Comparison of ENCODE assay signal across 12 mouse cellular contexts in the genomic region with DNA sequence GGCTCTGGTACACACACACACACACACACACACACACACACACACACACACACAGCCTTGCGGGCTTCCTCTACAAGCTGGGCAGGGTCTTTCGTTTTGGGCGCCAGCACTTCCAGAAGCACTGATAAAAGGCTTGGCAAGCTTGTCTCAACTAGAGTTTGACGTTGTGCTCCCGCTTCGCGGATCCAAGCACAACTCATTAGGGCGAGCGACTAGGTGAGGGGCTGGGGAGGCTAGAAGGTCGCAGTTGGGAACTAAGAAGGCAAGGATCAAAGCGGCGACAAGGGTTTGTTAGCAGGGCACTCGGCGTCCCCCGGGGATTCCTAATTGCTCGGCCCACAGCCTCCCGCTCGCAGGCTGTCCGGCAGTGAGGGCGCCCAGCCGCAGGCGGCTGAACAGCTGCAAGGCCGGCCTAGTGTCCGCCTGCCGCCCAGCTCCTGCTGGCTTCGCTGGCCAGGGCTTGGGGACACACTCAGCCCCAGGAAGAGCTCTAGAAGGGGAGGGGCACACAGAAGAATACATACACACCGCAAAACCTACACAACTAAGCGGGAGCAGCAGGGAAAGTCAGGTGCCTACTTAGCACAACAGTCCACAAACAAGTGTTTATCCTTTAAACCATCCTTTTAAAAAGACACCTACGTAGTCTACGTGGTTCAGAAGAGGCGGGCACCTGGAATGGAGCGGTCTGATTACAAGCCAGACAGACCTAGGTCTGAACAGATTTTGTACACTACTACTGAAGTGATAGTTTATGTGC. TPM values are rescaled to one million over a fixed set of nuclear protein-coding genes. Genes with fewer than 3 reads are reported as not detected.
DNase-seq lines count a peak whose midpoint lies in the region; ATAC-seq lines count a peak whose summit lies in the region.
"Had no signal": no experiment of that assay in that cellular context is flagged by ENCODE, and none has a peak within 500 bp of the region (broad histone marks: within the 10 kb centered on the region; RNA-seq: fewer than 3 reads in every experiment).

No protein-coding gene starts in this region.

- H3K36me3 ChIP-seq in heart, embryonic 15.5 days: no peaks in the 10 kb centered on the region
- no peaks in the 10 kb centered on the region for H3K36me3 ChIP-seq in hindbrain, embryonic 10.5 days
- no peaks in the 10 kb centered on the region for H3K36me3 ChIP-seq in liver, embryonic 12.5 days

- ATAC-seq in heart, embryonic 15.5 days (replicated peaks; ENCODE audit: insufficient number of reproducible peaks, insufficient read depth, low FRiP score, low read depth): no peak
- no peak for ATAC-seq in liver, embryonic 12.5 days

- no peaks in the 10 kb centered on the region for H3K9me3 ChIP-seq in heart, embryonic 15.5 days (replicated peaks)
- H3K9me3 ChIP-seq in hindbrain, embryonic 10.5 days: no peaks in the 10 kb centered on the region
- no peaks in the 10 kb centered on the region for H3K9me3 ChIP-seq in liver, embryonic 12.5 days (replicated peaks)

- H3K27me3 ChIP-seq in heart, embryonic 15.5 days: peaks cover 94% of the 10 kb centered on the region
- peaks cover 100% of the 10 kb centered on the region for H3K27me3 ChIP-seq in hindbrain, embryonic 10.5 days (ENCODE audit: insufficient read depth, poor library complexity, severe bottlenecking)
- H3K27me3 ChIP-seq in liver, embryonic 12.5 days (replicated peaks): peaks cover 96% of the 10 kb centered on the region
- H3K27me3 ChIP-seq: CH12.LX had no signal

- peak overlapping the region; percentile 19; the same call in 1 of the 2 replicates for H3K4me3 ChIP-seq in heart, embryonic 15.5 days
- H3K4me3 ChIP-seq in hindbrain, embryonic 10.5 days: peak overlapping the region; percentile 22; the same call in 1 of the 2 replicates
- no peak overlapping the region for H3K4me3 ChIP-seq in liver, embryonic 12.5 days

- peaks cover 12% of the 10 kb centered on the region for H3K4me1 ChIP-seq in heart, embryonic 15.5 days (replicated peaks)
- peaks cover 30% of the 10 kb centered on the region for H3K4me1 ChIP-seq in hindbrain, embryonic 10.5 days (replicated peaks)
- H3K4me1 ChIP-seq in liver, embryonic 12.5 days: 0 out of 2 replicates have a peak, but pooled peaks cover 2% of the 10 kb centered on the region

- no peak overlapping the region for H3K27ac ChIP-seq in heart, embryonic 15.5 days
- peak overlapping the region; percentile 12; the same call in 1 of the 2 replicates for H3K27ac ChIP-seq in hindbrain, embryonic 10.5 days
- no peak overlapping the region for H3K27ac ChIP-seq in liver, embryonic 12.5 days

- H3K9ac ChIP-seq in heart, embryonic 15.5 days: no peak overlapping the region
- no peak overlapping the region for H3K9ac ChIP-seq in liver, embryonic 12.5 days

- H3K4me2 ChIP-seq in heart, embryonic 15.5 days: peak overlapping the region; percentile 25; the same call in 1 of the 2 replicates
- H3K4me2 ChIP-seq in liver, embryonic 12.5 days: no peak overlapping the region

- no peak for DNase-seq in heart, adult 8-10 months (ENCODE audit: low spot score)
- DNase-seq in cerebellum, adult 9-10 months: peak; percentile 64
- DNase-seq in hindbrain, embryonic 10.5 days (ENCODE audit: low spot score): peak; percentile 77
- DNase-seq in neural tube, embryonic 10.5 days (ENCODE audit: extremely low spot score, low spot score): peak; percentile 69
- no peak for DNase-seq in thymus, postnatal 25 days
- no peak for DNase-seq in adrenal gland, adult 18-20 months (ENCODE audit: low spot score in 2 of 2)
- DNase-seq: adrenal gland, postnatal 10 days; kidney, postnatal 14 days had no signal

- WGBS in heart, embryonic 15.5 days: 1% methylated on average over 32 of the region's 32 CpGs
- WGBS in hindbrain, embryonic 10.5 days: under 1% methylated on average over 32 of the region's 32 CpGs
- WGBS in liver, embryonic 12.5 days (ENCODE audit: insufficient replicate concordance): 2% methylated on average over 32 of the region's 32 CpGs

RNA-seq across cellular contexts. Expression of gene Barhl2, which starts 6.1 kb away (rescaled TPM):
- polyA plus RNA-seq in heart, embryonic 15.5 days (2015; fragmentation: Nextera tagmentation; extraction: Ambion mirVana): not detected in 2 replicates
- not detected for total RNA-seq in heart, adult 8-10 months (2022)
- polyA plus RNA-seq in hindbrain, embryonic 10.5 days (2016; fragmentation: Nextera tagmentation; extraction: Ambion mirVana): 1.1 and 1.4 TPM in 2 replicates
- total RNA-seq in adrenal gland, adult 18-20 months (2021): not detected
- polyA plus RNA-seq in liver, embryonic 12.5 days (2016; fragmentation: Nextera tagmentation; extraction: Ambion mirVana): not detected in 2 replicates
- total RNA-seq: adrenal gland, postnatal 10 days; CH12.LX had no signal
- polyA plus RNA-seq: liver, embryonic 16.5 days had no signal

Comparison
In these comparisons a context has a peak if more than half of its experiments do, and no peak if none do; other contexts are left out.
1. DNase-seq: peak in cerebellum, adult 9-10 months (single experiment), hindbrain, embryonic 10.5 days (single experiment) and neural tube, embryonic 10.5 days (single experiment); none in heart, adult 8-10 months (single experiment), thymus, postnatal 25 days (single experiment) and adrenal gland, adult 18-20 months (0 of 2).